Mouse (Mus musculus) testis, adult 2 months (tissue): Measurements from ENCODE around the gene Mrm3.

Experiments used
- CTCF ChIP-seq: fragments of 200-500 bp; IDR thresholded peaks from 2 replicates; pipeline ENCODE4 v1.5.1; 2012; ENCODE audit warnings: low read depth, mild to moderate bottlenecking, inconsistent platforms, low read length, moderate library complexity; ENCODE audit not compliant: control insufficient read depth, insufficient read depth, insufficient replicate concordance
- POLR2A ChIP-seq: fragments of 200-500 bp; IDR thresholded peaks from 2 replicates; pipeline ENCODE4 v1.6.1; 2012; ENCODE audit warnings: low read depth, mild to moderate bottlenecking, inconsistent platforms, low read length, moderate library complexity; ENCODE audit not compliant: control insufficient read depth

DNA sequence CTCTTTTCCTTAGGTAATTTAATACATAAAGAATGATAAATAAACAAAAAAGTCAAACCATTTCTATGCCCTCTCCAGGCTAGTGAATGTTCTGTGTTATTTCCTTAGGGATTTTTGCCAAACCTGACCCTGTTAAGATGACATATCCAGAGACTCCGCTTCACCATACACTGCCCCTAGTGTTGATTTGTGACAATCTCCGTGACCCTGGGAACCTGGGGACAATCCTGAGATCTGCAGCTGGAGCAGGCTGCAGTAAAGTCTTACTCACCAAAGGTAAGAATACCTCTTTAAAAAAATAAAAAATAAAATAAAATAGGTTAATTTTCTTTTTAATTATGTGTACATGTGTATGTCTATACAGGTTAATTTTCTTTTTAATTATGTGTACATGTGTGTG is 3.7 kb downstream of the Mrm3 start:
- TF ChIP-seq POLR2A (no peak), CTCF (no peak)
